Mouse (Mus musculus) megakaryocyte, embryonic 14.5 days (primary cell): ENCODE measurements around the gene Dennd5b. TPM values are rescaled to one million over a fixed set of nuclear protein-coding genes. Genes with fewer than 3 reads are reported as not detected.
"Not testable (repeated sequence)": the region's sequence is repeated elsewhere in the genome, so short reads cannot be mapped to it uniquely, and the experiment has no call there.

Experiments
- H3K27me3 ChIP-seq: replicated peaks from 2 replicates; pipeline ENCODE3; 2012; ENCODE audit warnings: inconsistent platforms
- H3K36me3 ChIP-seq: replicated peaks from 2 replicates; pipeline ENCODE3; 2012; ENCODE audit warnings: low read length, inconsistent platforms, mixed read lengths
- H3K4me1 ChIP-seq: 2 replicates; pipeline ENCODE4 v1.6.1; 2012; ENCODE audit warnings: inconsistent platforms
- H3K4me3 ChIP-seq: replicated peaks from 2 replicates; pipeline ENCODE3; 2012; ENCODE audit warnings: moderate library complexity, mild to moderate bottlenecking, inconsistent platforms
- H3K9me3 ChIP-seq: 2 replicates; pipeline ENCODE4 v1.6.1; 2012; ENCODE audit warnings: inconsistent platforms
- FLI1 ChIP-seq: IDR thresholded peaks from 2 replicates; pipeline ENCODE4 v1.6.1; 2012; ENCODE audit warnings: low read length, inconsistent platforms, mixed read lengths
- GATA1 ChIP-seq: IDR thresholded peaks from 3 replicates; pipeline ENCODE4 v1.6.1; 2012; ENCODE audit warnings: mixed read lengths, low read length, inconsistent platforms, borderline replicate concordance
- polyA plus RNA-seq: library from polyadenylated mRNA; stranded (reverse); fragments of >175 nt; gene quantifications from 2 replicates; pipeline ENCODE4 v1.2.3, GENCODE M21; 2012; ENCODE audit warnings: low replicate concordance; ENCODE audit not compliant: insufficient read depth

Gene Dennd5b
- polyA plus RNA-seq, 1 experiment = 0.07 TPM

- no peak overlapping the region for H3K4me3 ChIP-seq
- TF ChIP-seq FLI1 = no peak
- TF ChIP-seq GATA1 = no peak
- peaks cover 4% of the 10 kb centered on the region; the same call in 1 of the 2 replicates for H3K9me3 ChIP-seq
- no peaks in the 10 kb centered on the region for H3K27me3 ChIP-seq
- peaks cover 61% of the 10 kb centered on the region for H3K4me1 ChIP-seq
- peaks cover 8% of the 10 kb centered on the region for H3K36me3 ChIP-seq
These were observed 33.1 kb upstream of the Dennd5b start for GRCm38 (mm10) chr6:149134391-149135150.

GRCm38 (mm10) chr6:149132311-149133077 is 31.0 kb upstream of the Dennd5b start:
- no peaks in the 10 kb centered on the region for H3K9me3 ChIP-seq
- H3K4me3 ChIP-seq = no peak overlapping the region
- peaks cover 40% of the 10 kb centered on the region for H3K4me1 ChIP-seq
- H3K36me3 ChIP-seq = no peaks in the 10 kb centered on the region
- TF ChIP-seq FLI1 (no peak), GATA1 (no peak)
- no peaks in the 10 kb centered on the region for H3K27me3 ChIP-seq

- no peak for TF ChIP-seq FLI1
- TF ChIP-seq GATA1 = no peak
- no peaks in the 10 kb centered on the region for H3K9me3 ChIP-seq
- H3K27me3 ChIP-seq = no peaks in the 10 kb centered on the region
- H3K4me1 ChIP-seq = peaks cover 31% of the 10 kb centered on the region
- no peaks in the 10 kb centered on the region for H3K36me3 ChIP-seq
- H3K4me3 ChIP-seq = no peak overlapping the region
These were observed 29.6 kb upstream of the Dennd5b start for GRCm38 (mm10) chr6:149131111-149131510.

- not testable (repeated sequence) for H3K27me3 ChIP-seq, H3K4me3 ChIP-seq, H3K36me3 ChIP-seq, H3K9me3 ChIP-seq
- H3K4me1 ChIP-seq = peaks cover 23% of the 10 kb centered on the region
These were observed 28.4 kb upstream of the Dennd5b start, which contains the start of gene Gm10203 for GRCm38 (mm10) chr6:149129870-149130269. Gene Gm10203 (plus strand): TSS chr6:149130170.

- peaks cover 14% of the 10 kb centered on the region; the same call in 1 of the 2 replicates for H3K4me1 ChIP-seq
- no peaks in the 10 kb centered on the region for H3K27me3 ChIP-seq
- TF ChIP-seq GATA1 (no peak), FLI1 (no peak)
- H3K36me3 ChIP-seq = no peaks in the 10 kb centered on the region
- no peak overlapping the region for H3K4me3 ChIP-seq
- H3K9me3 ChIP-seq = no peaks in the 10 kb centered on the region
These were observed 25.2 kb upstream of the Dennd5b start for GRCm38 (mm10) chr6:149126675-149127074.

- no peaks in the 10 kb centered on the region for H3K36me3 ChIP-seq
- H3K9me3 ChIP-seq = no peaks in the 10 kb centered on the region
- H3K4me3 ChIP-seq = no peak overlapping the region
- H3K27me3 ChIP-seq = no peaks in the 10 kb centered on the region
- H3K4me1 ChIP-seq = peaks cover 13% of the 10 kb centered on the region; the same call in 1 of the 2 replicates
- TF ChIP-seq FLI1 = no peak
- no peak for TF ChIP-seq GATA1
These were observed 21.6 kb upstream of the Dennd5b start for GRCm38 (mm10) chr6:149123042-149123441.

GRCm38 (mm10) chr6:149119853-149120252 is 18.4 kb upstream of the Dennd5b start:
- no peaks in the 10 kb centered on the region for H3K9me3 ChIP-seq
- H3K27me3 ChIP-seq = no peaks in the 10 kb centered on the region
- TF ChIP-seq FLI1 = no peak
- no peak for TF ChIP-seq GATA1
- peaks cover 10% of the 10 kb centered on the region; the same call in 1 of the 2 replicates for H3K4me1 ChIP-seq
- H3K36me3 ChIP-seq = no peaks in the 10 kb centered on the region
- H3K4me3 ChIP-seq = no peak overlapping the region

- Histone ChIP-seq H3K27me3 (no peaks in the 10 kb centered on the region), H3K4me1 (peaks cover 6% of the 10 kb centered on the region; the same call in 1 of the 2 replicates), H3K9me3 (no peaks in the 10 kb centered on the region), H3K4me3 (no peak overlapping the region), H3K36me3 (no peaks in the 10 kb centered on the region)
- TF ChIP-seq FLI1 (no peak), GATA1 (no peak)
These were observed 17.5 kb upstream of the Dennd5b start for GRCm38 (mm10) chr6:149118935-149119334.

GRCm38 (mm10) chr6:149116992-149117391 is 15.5 kb upstream of the Dennd5b start:
- Histone ChIP-seq H3K36me3 (no peaks in the 10 kb centered on the region), H3K9me3 (no peaks in the 10 kb centered on the region), H3K27me3 (no peaks in the 10 kb centered on the region), H3K4me1 (peaks cover 6% of the 10 kb centered on the region; the same call in 1 of the 2 replicates), H3K4me3 (no peak overlapping the region)
- TF ChIP-seq FLI1 (no peak), GATA1 (no peak)

GRCm38 (mm10) chr6:149108909-149109308 is 7.4 kb upstream of the Dennd5b start:
- H3K27me3 ChIP-seq = peaks cover 3% of the 10 kb centered on the region
- no peak for TF ChIP-seq FLI1
- TF ChIP-seq GATA1 = no peak
- 0 out of 2 replicates have a peak, but pooled peaks cover 4% of the 10 kb centered on the region for H3K9me3 ChIP-seq
- H3K36me3 ChIP-seq = no peaks in the 10 kb centered on the region
- H3K4me3 ChIP-seq = no peak overlapping the region
- peaks cover 4% of the 10 kb centered on the region; the same call in 1 of the 2 replicates for H3K4me1 ChIP-seq
